Mouse (Mus musculus) lung, postnatal 0 days (tissue): ENCODE data around the gene Il34.

ENCODE experiments used
- CTCF ChIP-seq: IDR thresholded peaks from 2 replicates; pipeline ENCODE4 v1.5.1; 2016; ENCODE audit warnings: antibody characterized with exemption, mild to moderate bottlenecking
- EP300 ChIP-seq: IDR thresholded peaks from 2 replicates; pipeline ENCODE4 v1.6.1; 2016; ENCODE audit warnings: antibody characterized with exemption, mild to moderate bottlenecking, control low read depth

DNA sequence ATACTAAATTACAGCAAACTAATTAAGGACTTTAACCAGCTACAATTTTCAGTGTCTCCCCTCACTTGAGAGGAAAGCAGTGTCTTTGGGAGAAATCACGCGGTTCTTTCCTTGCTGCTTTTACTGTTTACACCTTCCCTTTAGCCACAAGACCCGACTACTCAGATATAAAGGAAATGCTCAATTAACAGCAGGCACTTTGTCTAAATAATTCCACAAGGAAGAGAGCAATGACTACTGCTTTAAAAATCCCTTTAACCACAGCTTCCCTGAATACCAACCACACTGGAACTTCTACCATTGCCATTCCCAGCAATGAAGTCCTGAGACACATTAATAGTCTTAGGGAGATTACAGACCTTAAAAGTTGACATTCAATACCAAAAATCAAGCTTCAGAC is 22.8 kb upstream of the Il34 start:
- TF ChIP-seq EP300 = no peak
- TF ChIP-seq CTCF = no peak
